Mouse (Mus musculus): ENCODE measurements around the gene Slc25a3.

- TF ChIP-seq CTCF (IDR thresholded peaks at IDR 0.05; ENCODE audit: low read depth, low read length) (no peak), POLR2A (IDR thresholded peaks at IDR 0.05; ENCODE audit: borderline replicate concordance, low read depth, low read length) (no peak)
Observed at GRCm38 (mm10) chr10:91162077-91162476, 38.2 kb upstream of the Slc25a3 start.
